Mouse (Mus musculus) thymus, adult 18-20 months (tissue): ENCODE results near the gene Fli1.
A peak's percentile ranks its signal among the peaks of the same experiment; 100 is the strongest.

Source experiments
- DNase-seq, 2 experiments: peaks; one replicate each; pipeline ENCODE4 v3.0.0; 2022; ENCODE audit warnings: mixed read lengths in 2 of 2

The Fli1 gene

DNA sequence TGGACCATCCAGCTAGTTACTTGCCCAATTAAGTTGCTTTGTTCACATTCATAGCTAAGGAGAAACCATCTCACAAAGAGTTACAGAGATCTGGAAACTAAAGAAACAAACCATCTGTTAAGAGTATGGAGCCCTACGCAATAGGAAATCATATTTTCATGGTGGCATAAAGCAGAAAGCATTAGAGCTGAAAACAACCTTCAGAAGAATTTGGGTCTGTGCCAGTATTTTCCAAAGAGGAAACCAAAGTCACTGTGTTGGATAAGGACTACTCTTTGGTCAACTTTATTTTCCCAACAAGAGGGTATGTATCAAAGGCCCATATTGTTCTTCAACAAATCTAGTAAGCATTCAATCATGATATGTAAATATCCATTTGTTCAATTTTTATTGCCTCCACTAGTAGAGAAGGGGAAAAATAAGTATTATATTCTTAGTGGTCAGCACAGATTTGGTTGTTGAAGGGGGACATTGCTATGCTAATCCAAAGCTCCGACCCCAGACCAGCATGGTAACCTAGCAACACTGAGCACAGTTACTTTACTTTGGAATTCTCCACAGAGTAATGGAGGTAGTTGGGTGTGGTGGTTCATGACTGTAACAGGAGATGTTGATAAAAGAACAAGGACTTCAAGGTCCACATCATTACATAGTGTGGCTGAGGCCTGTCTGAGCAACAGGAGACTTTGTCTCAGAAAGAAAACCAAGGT, 20.0 kb downstream of the Fli1 start:
- no peak for DNase-seq

DNA sequence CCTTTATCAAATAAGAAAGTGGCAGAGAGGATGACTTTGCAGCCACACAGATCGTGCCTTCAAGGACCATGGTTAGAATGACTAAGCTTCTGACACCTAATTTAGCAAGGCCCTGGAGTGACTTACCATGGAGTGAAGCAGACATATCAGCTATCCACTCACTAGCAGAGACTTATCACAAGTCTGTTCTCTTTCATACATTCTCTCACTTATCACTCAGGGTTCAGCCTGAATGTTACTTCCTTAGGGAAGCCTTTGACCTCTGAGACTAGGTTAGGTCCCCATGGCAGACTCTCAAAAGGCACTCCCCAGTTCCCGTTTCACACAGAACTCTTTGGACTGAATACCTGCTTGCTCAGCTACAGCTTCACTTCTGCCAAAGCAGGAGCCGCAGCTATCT, 21.3 kb downstream of the Fli1 start:
- no peak for DNase-seq

- DNase-seq = no peak
Measured at GRCm38 (mm10) chr9:32520821-32521220, 21.8 kb downstream of the Fli1 start.

DNA sequence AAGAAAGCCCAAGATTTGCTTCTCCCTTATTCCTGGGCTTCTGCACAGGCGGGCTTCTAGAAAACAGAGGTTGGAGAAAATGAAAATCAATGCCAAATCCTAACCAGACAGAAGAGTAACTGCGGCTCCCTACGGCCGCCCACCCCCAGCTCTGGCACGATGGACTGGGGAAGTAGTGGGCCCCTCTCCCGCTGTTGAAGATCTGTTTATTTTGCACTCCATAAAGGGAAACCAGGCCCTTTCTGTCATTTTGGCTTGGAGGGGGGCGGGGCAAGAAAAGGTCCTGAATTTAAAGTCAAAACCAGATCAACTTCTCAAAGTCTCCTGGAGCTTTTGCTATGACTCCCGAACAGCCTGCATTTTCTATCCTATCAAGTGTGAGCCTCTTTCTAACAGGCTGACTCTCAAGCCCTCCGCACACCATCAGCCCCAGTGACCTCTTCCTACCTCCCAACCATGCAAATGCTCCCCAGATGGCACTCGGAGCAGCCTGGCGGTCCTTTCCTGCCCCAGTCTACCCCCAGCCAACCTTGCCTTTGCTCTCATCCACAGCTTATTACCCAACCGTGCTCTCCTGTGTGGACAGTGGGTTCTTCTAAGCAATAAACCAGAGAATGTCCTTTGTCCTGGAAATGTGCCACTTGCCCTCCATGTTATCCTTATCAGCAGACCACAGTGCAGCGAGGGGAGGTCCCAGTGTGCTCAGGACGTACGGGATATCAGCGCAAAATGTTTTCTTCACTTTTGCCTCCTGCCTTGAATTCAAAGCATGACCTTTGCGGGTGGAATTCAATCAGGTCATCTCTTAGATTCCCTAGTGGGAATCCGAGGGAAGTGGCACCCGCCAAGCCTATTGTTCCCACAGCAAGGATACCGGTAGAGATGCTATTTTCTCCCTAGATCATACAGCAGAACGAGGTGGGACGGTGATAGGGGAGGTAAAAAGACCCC, 23.3 kb downstream of the Fli1 start:
- no peak for DNase-seq

DNA sequence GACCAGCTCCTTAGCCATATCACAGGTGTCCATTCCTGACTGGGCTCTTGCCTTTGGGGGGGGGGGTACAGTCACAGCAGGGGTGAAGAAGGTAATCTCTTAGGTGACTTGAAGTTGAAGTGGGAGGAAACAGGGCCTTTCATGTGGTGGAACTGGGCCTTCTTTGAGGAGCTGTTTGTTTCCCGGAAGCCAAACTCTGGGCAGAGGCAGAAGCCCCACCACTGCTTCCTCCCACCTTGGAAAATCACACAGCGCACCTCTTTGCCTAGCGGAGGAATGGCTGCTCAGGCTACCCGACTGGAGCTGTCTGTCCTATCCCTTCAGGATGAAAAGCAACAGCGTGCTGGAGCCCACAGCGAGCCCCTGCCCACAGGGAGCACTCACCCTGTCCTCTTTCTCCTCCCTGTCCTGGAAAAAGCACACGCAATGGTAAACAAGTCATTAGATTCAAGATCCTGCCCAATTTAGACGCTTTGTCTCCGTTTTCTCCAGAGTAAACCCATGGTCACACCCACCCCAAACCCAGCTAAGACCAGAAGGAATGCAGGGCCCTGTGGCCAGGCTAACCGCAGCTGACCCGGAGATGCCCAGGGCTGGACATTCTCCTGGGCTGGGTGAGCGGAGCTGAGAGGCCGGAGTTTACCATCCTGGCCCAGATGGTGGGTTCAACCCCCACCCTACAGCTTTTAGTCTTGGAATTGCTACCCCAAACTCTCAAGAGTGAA, 24.1 kb downstream of the Fli1 start:
- peak in 1 of 2 experiments; percentile 75 for DNase-seq

DNA sequence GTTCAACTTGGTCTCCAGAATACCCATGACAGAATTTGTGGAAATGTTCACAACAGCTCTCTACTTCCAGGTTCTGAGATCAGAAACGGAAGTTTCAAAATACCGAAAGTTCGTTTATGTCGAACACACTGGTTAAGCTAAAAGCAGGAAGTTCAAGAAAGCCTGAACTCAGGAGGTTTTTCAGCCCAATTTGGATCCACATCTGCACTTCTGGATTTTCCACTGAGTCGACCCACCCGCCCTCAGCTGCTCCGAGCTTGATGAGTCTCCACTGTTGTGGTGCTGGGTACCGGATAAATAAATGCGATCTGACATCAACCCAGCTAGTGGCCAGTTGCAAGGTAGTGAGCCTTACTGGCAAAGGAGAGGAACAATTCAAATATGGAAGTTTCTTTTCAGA, 26.0 kb downstream of the Fli1 start:
- DNase-seq = peak in 1 of 2 experiments; percentile 26

DNA sequence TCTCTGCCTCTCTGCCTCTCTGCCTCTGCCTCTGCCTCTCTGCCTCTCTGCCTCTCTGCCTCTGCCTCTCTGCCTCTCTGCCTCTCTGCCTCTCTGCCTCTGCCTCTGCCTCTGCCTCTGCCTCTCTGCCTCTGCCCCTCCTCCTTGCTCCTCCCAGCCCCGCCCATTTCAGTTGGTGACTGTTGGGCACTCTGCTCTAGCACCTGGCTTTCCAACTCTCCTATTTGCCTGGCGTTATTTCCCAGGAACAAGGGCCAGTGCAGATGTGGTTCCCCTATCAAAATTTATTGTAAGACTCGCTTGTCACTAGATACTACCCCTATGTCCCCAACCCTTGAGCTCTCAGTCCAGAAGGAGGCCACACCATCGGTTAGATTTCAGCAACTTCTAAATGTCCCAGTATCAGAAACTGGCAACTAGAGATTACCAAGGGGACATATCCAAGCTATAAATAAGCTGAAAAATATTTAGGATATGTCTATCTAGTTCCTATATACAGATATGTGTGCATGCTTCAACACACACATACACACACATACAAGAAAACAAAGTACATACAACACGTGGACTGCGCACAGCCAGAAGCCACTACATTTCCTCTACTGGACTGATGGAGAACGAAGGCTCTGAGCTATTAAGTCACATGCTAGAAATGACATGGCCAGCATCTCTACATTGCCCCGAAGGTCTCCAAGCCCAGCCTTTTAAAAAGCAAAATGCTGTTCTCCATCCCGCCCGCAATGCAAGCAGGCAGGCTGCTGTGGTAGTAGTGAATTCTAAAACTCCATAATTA, 26.6 kb downstream of the Fli1 start:
- DNase-seq = peak; percentile 78 to 86

DNA sequence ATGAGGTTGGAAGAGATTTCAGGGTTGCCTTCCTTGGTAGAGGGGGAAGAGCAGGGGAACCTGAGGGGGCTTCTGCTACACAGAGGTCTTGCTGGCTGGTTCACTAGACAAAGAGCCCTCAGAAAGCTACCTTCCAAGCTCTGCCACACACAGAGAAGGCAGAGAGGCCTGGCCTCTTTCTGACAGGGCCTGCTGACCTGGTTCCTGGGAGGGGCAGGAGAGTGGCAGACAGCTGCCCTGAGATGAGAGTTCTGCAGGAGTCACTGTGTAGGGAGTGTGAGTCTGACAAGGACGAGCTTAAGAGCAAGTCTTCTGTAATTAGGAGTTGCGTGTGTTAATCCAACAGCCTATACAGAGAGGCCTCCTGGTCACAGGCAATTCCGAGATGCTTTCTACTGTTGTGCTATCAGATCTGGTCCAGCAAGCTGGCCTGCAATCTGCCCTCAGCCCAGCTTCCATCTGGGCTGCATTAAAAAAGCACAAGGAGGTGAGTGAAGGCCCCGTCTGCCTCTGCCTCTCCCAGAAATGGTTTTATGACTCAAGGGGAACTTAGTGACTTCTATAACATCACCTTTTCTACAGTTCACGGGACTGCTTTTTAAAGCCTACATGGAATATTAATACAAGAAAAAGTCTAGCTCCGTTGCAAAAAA, 28.1 kb downstream of the Fli1 start:
- DNase-seq = peak in 1 of 2 experiments; percentile 30

- DNase-seq = peak in 1 of 2 experiments; percentile 17
Measured at GRCm38 (mm10) chr9:32513471-32513870, 29.2 kb downstream of the Fli1 start.

DNA sequence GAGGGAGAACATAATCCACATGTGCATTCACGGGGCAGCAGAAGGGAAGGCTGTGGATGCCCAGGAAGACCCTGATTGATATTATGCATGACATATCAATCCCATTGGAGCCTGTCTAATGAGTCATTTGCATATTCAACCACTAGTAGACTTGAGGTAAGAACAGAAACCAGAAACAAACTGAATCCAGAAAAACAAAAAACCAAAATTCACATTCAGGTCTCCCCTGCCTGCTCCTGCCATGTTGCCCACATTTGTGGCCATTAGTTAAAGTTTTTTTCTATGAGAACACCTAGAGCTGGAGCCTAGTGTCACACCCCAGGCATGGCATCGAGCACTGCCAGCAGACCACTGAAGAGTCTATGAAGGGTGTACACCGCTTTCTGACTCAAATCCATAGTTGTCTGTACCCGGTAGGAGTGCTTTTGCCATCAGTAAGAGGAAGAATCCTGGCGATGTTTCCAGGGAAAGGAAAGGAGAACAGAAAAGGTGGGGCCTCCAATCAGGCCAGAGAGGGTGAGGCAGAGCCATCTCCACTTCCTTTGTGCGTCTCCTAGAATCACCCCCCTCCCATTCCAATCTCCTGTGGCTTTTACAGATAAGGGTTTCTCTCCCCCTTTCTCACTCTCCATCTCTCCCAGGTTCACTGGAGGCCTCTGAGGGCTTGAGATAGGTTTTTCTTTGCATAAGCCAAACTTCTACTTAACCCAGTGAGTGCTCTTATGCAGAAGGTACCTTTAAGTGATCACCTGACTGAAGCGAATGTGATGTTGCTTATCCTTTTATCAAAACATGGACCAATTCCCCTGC, 32.0 kb downstream of the Fli1 start:
- DNase-seq = peak in 1 of 2 experiments; percentile 20

DNA sequence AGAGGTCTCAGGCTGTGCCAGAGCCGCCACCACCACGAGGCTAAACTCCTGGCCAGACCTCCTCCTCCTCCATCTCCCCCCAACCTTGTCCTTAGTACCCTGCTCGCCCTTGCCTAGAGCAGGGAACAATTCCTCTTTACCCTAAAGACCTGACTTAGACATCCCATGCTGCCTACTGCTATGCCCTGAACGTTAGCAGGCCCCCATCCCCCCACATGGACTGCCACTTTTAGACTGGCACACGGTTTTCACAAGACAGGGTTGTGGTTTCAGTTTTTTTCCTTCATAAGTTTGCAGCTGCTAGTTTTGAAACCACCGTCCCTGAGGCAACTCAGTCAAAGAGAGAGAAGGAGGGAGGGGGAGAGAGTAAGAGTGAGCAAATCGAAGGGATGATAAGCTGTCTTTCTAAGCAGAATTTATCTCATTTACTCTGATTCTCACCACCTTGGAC, 32.9 kb downstream of the Fli1 start:
- DNase-seq = peak; percentile 80 to 91

- peak in 1 of 2 experiments; percentile 73 for DNase-seq
Measured at GRCm38 (mm10) chr9:32508648-32509047, 34.0 kb downstream of the Fli1 start.

DNA sequence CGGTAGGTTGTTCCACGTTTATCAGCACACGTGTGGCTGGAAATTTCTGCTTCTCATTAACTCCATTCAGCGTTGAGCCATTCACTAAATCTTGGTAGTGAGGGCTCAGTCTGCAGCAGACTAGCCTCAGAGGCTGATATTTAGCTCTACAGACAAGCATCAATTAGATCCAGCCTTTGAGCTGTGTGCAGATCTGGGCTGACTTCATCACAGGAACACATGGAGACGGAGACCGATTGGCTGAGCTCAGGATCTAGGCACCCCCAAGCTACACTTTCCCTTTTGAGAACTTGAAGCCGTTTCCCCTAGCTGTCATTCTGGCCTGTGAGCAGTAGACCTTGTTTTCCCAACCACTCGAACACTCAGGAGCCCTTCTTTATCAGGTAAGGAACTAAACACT, 34.5 kb downstream of the Fli1 start:
- DNase-seq = no peak

DNA sequence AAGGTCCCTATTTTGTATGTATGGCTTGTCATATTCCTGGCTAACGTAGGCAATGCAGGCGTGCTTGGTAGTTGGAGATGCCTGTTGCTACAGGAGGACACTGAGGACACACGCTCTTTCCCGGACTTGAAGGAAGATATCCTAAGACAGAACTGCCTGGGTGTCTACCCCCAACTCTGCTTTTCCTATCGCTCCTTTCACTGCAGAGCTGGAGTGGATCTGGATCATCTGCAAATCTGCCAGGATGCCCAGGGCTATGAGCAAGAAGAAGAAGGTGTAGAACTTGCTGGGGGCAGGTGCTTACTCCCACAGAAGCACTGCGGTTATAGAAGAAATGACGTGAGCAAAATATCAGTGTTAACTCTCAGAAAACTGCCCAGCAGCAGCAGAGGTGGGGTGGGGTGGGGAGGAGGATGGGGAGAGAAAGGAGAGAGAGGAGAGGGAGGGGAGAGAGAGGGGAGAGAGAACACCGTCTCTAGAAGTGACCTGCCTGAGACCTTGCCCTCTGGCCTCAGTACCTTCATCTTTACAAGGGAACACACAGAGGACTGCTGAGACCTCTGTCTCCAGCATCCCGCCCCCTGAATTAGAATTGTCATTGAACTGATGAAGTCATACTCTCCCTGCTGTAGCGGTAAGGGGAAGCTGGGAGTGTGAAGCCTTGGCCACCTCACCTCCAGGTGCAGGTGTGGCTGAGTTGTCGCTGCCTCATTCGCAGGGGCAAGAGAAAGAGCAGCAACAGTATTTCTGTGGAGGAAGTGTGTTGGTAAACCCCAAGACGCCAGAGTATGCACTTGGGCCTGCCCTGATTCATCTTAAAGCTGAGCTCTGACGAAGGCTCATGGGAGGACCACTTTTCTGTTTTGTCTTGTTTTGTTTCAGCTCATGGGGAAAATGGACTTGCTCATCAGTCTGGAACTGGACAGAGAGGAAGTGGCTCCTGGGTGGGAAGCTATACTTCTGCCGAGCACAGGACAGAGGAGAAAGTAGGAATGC, 35.5 kb downstream of the Fli1 start:
- peak in 1 of 2 experiments; percentile 69 for DNase-seq

DNA sequence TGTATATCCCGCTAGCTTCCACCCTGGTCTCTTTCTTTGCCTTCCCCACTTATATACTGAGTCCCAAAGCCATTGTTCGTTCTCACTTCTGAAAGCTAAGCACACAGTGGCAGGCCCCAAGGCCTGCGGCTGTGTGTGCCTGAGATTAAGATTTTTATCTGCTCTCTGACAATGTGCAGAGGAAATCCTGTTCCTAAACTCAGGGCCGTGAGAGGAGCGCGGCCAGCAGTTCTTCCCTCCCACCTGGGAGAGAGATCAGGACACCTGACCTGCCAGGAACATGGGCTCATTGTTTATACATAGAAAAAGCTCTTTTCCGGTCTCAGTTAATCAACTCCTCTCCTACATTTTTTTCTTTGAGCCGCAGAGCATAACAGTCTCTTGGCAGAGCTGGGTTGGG, 36.5 kb downstream of the Fli1 start:
- peak in 1 of 2 experiments; percentile 69 for DNase-seq

DNA sequence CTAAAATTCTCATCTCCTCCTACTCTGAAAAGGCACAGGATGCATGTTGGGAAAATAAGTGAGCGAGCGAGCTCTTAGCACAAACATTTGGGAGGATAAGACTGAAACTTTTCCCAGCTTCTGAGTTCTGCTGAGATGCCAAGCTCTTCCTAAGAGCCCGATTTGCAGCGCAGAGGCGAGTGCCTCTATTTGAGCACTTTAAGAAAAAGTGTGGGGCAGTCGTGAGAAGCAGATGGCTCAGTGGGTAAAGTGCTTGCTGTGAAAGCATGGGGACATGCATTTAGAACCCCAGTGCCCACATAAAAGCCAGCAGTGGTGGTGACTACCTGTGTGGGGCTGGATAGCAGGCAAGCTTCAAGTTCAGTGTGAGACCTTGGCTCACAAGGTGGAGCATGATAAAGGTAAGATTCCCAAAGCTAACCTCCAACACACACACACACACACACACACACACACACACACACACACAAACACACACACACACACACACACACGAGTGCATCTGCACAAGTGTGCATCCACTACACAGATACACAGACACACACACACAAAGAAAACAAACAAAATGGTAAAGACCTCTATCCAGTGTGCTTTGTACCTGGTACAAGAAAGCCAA, 37.1 kb downstream of the Fli1 start:
- DNase-seq = no peak

DNA sequence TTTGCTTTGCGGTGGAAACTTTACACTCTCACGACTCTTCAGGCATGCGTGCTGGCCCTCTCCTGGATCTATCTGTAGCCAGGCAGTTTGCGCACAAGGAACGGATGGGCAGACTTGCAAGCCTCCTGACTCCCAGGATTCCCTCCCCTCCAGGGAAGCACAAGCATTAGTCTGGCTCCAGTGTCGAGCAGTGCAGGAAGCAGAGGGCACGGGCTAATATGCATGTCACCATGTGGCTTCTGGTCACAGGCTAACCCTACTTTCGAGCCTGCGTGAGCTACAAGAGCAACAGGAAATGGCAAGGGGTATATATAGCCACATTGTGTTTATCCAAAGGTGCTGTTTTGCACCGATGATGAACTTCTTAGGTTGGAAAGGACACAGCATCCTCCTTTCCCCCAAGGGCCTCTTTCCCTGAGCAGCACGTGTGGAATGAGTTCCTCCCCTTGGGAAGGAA, 38.6 kb downstream of the Fli1 start:
- DNase-seq = peak in 1 of 2 experiments; percentile 66

GRCm38 (mm10) chr9:32503423-32503822, 39.2 kb downstream of the Fli1 start:
- DNase-seq = no peak
